In genomic region chr8:107254403-107254802, GRCm38 (mm10) we compare ENCODE assay signal across 9 mouse cellular contexts. TPM values are rescaled to one million over a fixed set of nuclear protein-coding genes. Genes with fewer than 3 reads are reported as not detected.
A peak's percentile ranks its signal among the peaks of the same experiment; 100 is the strongest.
DNase-seq lines count a peak whose midpoint lies in the region; ATAC-seq lines count a peak whose summit lies in the region.
"Had no signal": no experiment of that assay in that cellular context is flagged by ENCODE, and none has a peak within 500 bp of the region (broad histone marks: within the 10 kb centered on the region; RNA-seq: fewer than 3 reads in every experiment).

No protein-coding gene starts in this region.

- WGBS in heart, embryonic 14.5 days, result 31% methylated on average over 3 of the region's 3 CpGs

- no peaks in the 10 kb centered on the region for H3K9me3 ChIP-seq in heart, embryonic 14.5 days (ENCODE audit: control insufficient read depth, low read length)
- H3K9me3 ChIP-seq: hindbrain, embryonic 12.5 days had no signal

- ATAC-seq in heart, embryonic 14.5 days (ENCODE audit: insufficient number of reproducible peaks, insufficient read depth, low FRiP score, low read depth), result no peak

- DNase-seq in gastrocnemius, adult 18-20 months (ENCODE audit: low spot score), result peak; percentile 17
- no peak for DNase-seq in gastrocnemius, adult 8-10 months (ENCODE audit: low spot score in 2 of 2)
- DNase-seq in urinary bladder, postnatal 25 days (ENCODE audit: low spot score), result peak; percentile 36
- no peak for DNase-seq in urinary bladder, postnatal 10 days (ENCODE audit: low spot score)
- DNase-seq in embryo, embryonic 11 days, result no peak
- DNase-seq in left cerebral cortex, adult 11 months (ENCODE audit: low spot score), result no peak
- no peak for DNase-seq in spleen, adult 18-20 months

- no peaks in the 10 kb centered on the region for H3K36me3 ChIP-seq in heart, embryonic 14.5 days (ENCODE audit: control insufficient read depth, insufficient read depth, low read length)
- H3K36me3 ChIP-seq: hindbrain, embryonic 12.5 days had no signal

- no peak overlapping the region for H3K4me3 ChIP-seq in heart, embryonic 14.5 days (ENCODE audit: control insufficient read depth in 1 of 2, insufficient read depth in 1 of 2, low read depth in 1 of 2, low read length in 2 of 2)
- H3K4me3 ChIP-seq: hindbrain, embryonic 12.5 days had no signal

- H3K9ac ChIP-seq in heart, embryonic 14.5 days (ENCODE audit: low read length), result peak overlapping the region; percentile 27
- H3K9ac ChIP-seq: hindbrain, embryonic 12.5 days had no signal

- H3K27me3 ChIP-seq in heart, embryonic 14.5 days (ENCODE audit: control insufficient read depth, insufficient read depth, low read length), result no peaks in the 10 kb centered on the region
- H3K27me3 ChIP-seq: hindbrain, embryonic 12.5 days had no signal

- H3K27ac ChIP-seq in heart, embryonic 14.5 days (replicated peaks in 1 of 2; ENCODE audit: control insufficient read depth in 1 of 2, insufficient read depth in 1 of 2, low read depth in 2 of 2, low read length in 2 of 2), result peak overlapping the region; percentile 47 to 60; a peak in 3 of 4 replicates
- H3K27ac ChIP-seq: hindbrain, embryonic 12.5 days had no signal

- H3K4me2 ChIP-seq in heart, embryonic 14.5 days (ENCODE audit: low read length), result no peak overlapping the region; the same call in 1 of the 2 replicates
- H3K4me2 ChIP-seq: hindbrain, embryonic 12.5 days had no signal

- peaks cover 21 to 26% of the 10 kb centered on the region in 2 experiments for H3K4me1 ChIP-seq in heart, embryonic 14.5 days (ENCODE audit: control insufficient read depth in 2 of 2, insufficient read depth in 2 of 2, low read length in 2 of 2)
- H3K4me1 ChIP-seq: hindbrain, embryonic 12.5 days had no signal

RNA-seq across cellular contexts. Expression of gene Nfat5, which starts 38.9 kb away (rescaled TPM):
- total RNA-seq in gastrocnemius, adult 18-20 months (2021), result 10 to 100 TPM; 16.4 to 23.6 TPM
- total RNA-seq in gastrocnemius, adult 8-10 months (2022), result 10 to 100 TPM; 16.2 to 19.2 (median 17.0) TPM
- polyA plus RNA-seq in heart, embryonic 14.5 days (2014; fragmentation: Nextera tagmentation; extraction: Ambion mirVana), result 14.9 and 15.6 TPM in 2 replicates

Comparison
In these comparisons a context has a peak if more than half of its experiments do, and no peak if none do; other contexts are left out.
1. DNase-seq: peak in gastrocnemius, adult 18-20 months (single experiment) and urinary bladder, postnatal 25 days (single experiment); none in gastrocnemius, adult 8-10 months (0 of 2), urinary bladder, postnatal 10 days (single experiment), embryo, embryonic 11 days (single experiment), left cerebral cortex, adult 11 months (single experiment) and spleen, adult 18-20 months (0 of 2).